Mouse (Mus musculus) heart, postnatal 25 days (tissue): Measurements from ENCODE around the gene Dgkd. TPM values are rescaled to one million over a fixed set of nuclear protein-coding genes. Genes with fewer than 3 reads are reported as not detected.

Source experiments
- DNase-seq: peaks from one replicate; pipeline ENCODE4 v3.0.0; 2022; ENCODE audit warnings: low spot score
- intact Hi-C: fragments of 180-260 bp; cut with DNase I; formaldehyde crosslinking; loops from one replicate; pipeline ENCODE4 v1.15.1; 2025
- total RNA-seq, 2 experiments: library from RNA; stranded (reverse); gene quantifications; 2 replicates each; pipeline ENCODE4 v1.2.3; 2021

Gene Dgkd
- total RNA-seq, 2 experiments from 2014 or later = 56.5 to 56.7 TPM

DNA sequence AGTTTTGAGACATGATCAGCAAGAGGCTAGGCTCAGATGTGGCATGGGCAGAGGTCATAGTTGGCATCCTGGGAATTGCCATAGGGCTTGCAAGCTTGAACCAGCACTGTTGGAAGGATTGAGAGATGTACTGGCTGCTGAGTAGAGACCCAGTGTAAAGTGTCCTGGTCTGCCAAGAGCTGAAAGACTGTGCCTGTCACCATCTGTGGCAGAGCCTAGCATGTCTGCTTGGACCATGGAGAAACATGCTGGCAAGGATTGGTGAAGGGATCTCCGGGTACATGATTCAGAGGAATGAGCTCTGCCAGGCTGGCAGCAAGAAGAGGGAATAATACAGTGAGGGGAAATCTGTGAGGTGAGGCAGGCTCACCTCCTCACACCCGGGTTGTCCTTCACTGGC is 65.0 kb downstream of the Dgkd start:
- no peak for DNase-seq
- intact Hi-C loops = no loop called here

DNA sequence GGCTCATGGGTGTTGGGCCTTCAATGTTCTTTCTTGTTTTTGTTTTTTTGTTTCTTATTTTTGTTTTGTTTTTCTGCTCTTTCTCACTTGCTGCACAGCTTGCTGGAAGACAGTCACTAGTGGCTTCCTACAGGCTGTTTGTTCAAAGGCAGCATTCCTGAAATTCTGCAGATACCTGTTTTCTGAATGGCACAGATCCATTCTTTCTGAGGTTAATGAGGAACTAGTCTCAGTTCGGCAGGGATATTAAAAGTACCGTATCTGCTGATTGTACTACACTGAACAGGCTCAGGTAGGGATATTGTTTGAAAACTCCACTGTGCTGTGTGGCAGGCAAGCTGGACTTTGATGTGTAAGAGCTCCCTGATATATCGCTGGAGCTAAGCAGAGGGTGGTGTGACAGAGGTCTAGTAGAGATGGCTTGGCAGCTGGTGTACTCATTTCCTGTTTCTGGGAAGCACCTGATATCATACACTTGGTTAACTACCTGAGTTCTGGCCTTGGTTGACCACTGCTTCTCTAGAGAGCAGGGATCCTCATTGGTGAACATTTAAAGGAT is 67.0 kb downstream of the Dgkd start:
- intact Hi-C loops = loop anchor here (5.0 to 10.0 kb wide), 3 partner anchors 133 to 475 kb away; no protein-coding TSS in a partner anchor
- DNase-seq = no peak

- intact Hi-C loops = loop anchor here (5.0 to 10.0 kb wide), 3 partner anchors 135 to 478 kb away; no protein-coding TSS in a partner anchor
- no peak for DNase-seq
Observed at GRCm38 (mm10) chr1:87922666-87923065, 69.6 kb downstream of the Dgkd start.

DNA sequence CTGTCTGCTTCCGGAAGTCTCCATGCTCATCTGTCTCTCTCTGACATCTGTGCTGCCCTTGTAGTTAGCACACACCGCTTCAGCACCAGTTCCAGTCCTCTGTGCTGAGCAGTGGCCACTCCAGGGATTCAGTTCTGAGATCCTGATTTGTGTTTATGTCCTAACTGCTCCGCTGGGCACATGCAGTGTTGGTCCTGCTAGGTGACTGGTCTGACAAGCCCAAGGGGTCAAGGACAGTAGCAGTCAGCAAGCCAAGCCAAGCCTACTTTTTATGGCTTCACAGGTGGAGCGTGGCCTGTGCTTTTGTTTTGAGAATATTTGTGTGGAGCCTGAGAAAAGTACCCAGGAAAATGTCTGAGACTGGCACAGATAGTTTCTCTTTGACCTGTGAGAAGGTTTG is 71.8 kb downstream of the Dgkd start:
- no peak for DNase-seq
- intact Hi-C loops = loop anchor here (5.0 to 10.0 kb wide), 3 partner anchors 138 to 480 kb away; no protein-coding TSS in a partner anchor

- DNase-seq = no peak
- intact Hi-C loops = loop anchor here (10.0 kb wide), 1 partner anchor 485 kb away; no protein-coding TSS in a partner anchor
Observed at GRCm38 (mm10) chr1:87929730-87930129, 76.6 kb downstream of the Dgkd start.

GRCm38 (mm10) chr1:87933051-87933450 is 80.0 kb downstream of the Dgkd start:
- intact Hi-C loops = no loop called here
- peak; percentile 18 for DNase-seq

GRCm38 (mm10) chr1:87935095-87935494 is 82.0 kb downstream of the Dgkd start:
- DNase-seq = no peak
- intact Hi-C loops = no loop called here

- intact Hi-C loops = no loop called here
- DNase-seq = no peak
Observed at GRCm38 (mm10) chr1:87935546-87935945, 82.5 kb downstream of the Dgkd start.

DNA sequence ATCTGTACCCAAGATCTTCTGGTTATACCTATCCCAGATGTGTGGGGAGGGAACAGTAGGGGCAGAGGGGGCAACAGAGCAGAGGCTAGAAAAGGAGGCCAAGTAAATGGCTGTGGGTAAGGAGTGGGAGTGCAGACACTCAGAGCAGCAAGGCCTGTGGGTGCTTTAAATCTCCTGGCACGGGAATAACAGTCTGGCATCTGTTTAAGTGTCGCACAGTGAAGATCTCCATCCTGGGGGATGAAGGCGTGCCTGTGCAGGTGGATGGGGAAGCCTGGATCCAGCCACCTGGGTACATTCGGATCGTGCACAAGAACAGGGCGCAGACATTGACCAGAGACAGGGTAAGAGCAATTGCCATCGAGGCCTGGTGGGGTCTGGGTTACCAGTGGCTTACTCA is 83.0 kb downstream of the Dgkd start:
- no peak for DNase-seq
- intact Hi-C loops = no loop called here

DNA sequence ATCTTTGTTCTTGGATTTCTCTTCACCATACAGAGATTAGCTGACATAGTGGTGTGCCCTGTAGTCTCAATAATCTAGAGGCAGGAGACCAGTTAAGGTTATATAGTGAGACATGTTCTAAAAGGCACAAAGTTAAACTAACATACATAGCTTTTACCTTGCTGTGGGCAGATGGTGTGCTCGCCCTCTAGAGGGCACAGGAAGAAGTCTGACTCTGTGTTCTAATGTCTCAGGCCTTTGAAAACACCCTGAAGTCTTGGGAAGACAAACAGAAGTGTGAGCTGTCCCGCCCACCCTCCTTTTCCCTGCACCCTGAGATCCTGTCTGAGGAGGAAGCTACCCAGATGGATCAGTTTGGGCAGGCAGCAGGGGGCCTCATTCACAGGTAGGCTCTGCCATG is 83.4 kb downstream of the Dgkd start:
- DNase-seq = no peak
- intact Hi-C loops = no loop called here

- intact Hi-C loops = no loop called here
- no peak for DNase-seq
Observed at GRCm38 (mm10) chr1:87941765-87942164, 88.7 kb downstream of the Dgkd start.

- intact Hi-C loops = no loop called here
- no peak for DNase-seq
Observed at GRCm38 (mm10) chr1:87947681-87948091, 94.6 kb downstream of the Dgkd start.

DNA sequence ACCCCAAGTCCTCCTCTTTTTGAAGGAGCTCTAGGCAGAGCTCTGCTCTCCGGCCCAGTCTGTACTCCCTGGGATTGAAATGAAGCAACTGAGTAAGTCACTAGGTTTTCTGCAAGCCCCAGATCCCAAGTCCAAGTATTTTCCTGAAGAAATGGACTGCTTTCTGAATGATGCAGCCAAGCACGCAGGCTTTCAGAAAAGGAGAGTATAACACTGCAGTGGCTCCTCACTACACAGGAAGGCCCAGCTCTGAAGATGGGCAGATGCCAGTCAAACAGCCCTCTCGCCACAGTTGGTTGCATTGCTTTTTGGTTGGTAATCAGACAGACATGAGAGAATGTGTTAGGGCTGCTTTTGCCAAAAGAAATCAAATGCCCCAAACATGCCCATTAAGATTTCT is 98.6 kb downstream of the Dgkd start:
- intact Hi-C loops = no loop called here
- DNase-seq = no peak

GRCm38 (mm10) chr1:87953073-87953472 is 100.0 kb downstream of the Dgkd start:
- intact Hi-C loops = no loop called here
- DNase-seq = no peak

GRCm38 (mm10) chr1:87958931-87959330 is 105.8 kb downstream of the Dgkd start:
- intact Hi-C loops = no loop called here

DNA sequence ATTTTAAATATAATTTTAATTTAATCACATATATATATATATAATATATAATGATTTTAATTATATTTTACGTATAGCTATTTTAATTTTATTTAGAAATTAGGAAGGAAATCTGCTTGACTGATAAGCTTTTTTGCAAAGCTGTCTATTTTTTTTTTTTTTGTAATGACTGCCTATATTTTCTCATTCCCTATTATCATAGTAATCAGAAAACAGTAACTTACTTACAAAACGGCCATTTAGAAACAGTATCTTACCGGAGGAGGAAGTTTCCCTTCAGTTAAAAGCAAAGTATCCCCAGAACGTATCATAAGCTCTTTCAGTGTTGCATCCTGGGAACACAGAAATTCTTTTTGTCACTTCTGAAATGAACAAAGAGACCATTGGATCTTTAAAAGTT is 106.4 kb downstream of the Dgkd start:
- intact Hi-C loops = no loop called here
- DNase-seq = no peak

More at GRCm38 (mm10) chr1:87958931-87959330, 105.8 kb downstream of the Dgkd start:
- DNase-seq = no peak

GRCm38 (mm10) chr1:87959998-87960431 is 106.9 kb downstream of the Dgkd start:
- DNase-seq = no peak
- intact Hi-C loops = no loop called here

GRCm38 (mm10) chr1:87960752-87961151 is 107.7 kb downstream of the Dgkd start:
- intact Hi-C loops = no loop called here
- DNase-seq = no peak

- no peak for DNase-seq
- intact Hi-C loops = no loop called here
Observed at GRCm38 (mm10) chr1:87961459-87962167, 108.5 kb downstream of the Dgkd start.

- intact Hi-C loops = no loop called here
Observed at GRCm38 (mm10) chr1:87970381-87970780, 117.3 kb downstream of the Dgkd start.

DNA sequence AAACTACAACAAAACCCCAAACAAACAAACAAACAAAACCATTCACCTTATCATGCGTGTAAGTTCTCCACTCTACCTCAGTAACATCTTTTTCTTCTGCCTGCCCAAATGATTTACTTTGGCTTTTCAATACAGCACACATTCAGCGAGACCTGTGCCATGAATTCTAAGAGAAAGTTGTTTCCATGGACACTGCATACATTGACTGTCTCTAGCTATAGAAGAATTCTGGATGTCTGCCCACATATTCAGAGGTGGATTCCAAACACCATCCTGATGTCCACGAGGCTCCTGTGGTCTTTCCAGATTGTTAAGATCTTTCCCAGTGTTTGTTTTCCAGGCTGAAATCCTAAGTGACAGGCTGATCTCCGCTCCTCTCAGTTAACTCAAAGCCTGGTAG is 129.2 kb downstream of the Dgkd start:
- DNase-seq = no peak
- intact Hi-C loops = no loop called here

More at GRCm38 (mm10) chr1:87970381-87970780, 117.3 kb downstream of the Dgkd start:
- no peak for DNase-seq
